12 mouse cellular contexts compared by ENCODE assay signal in the genomic region with DNA sequence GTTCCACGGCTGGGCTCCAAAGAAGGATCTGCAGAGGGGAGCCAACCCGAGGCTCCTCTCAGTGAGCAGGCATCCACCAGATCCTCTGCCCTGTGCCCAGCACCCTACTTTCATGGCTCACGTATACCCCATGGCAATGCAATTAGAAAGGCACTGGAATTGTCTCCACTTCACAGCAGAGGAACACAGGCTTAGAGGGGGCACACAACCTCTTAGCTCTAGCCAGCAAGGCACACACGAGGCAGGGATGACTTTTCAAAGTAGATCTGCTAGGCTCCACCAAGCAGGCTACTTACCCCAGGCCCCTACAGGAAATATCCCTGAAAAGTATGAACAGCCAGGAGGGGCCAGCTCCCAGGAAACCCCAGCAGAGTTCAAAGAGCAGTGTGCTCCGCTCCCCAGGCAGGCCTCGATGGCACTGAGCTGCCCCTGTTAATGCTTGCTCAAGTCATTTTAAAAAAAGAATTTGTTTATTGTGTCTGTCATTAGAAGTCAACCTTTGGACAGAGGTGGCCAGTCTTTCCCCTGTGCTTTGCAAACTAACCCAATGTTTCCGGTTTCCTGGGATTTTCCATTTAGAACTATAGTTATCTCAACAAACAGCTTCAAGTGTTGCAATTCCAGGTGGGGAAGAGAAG.
DNase-seq lines count a peak whose midpoint lies in the region; ATAC-seq and TF ChIP-seq lines count a peak whose summit lies in the region.
"Had no signal": no experiment of that assay in that cellular context is flagged by ENCODE, and none has a peak within 500 bp of the region (broad histone marks: within the 10 kb centered on the region; RNA-seq: fewer than 3 reads in every experiment).

No protein-coding gene starts in this region.

- intact Hi-C loops in heart, postnatal 25 days (cut with DNase I) = no loop called here

- TF ChIP-seq CTCF in heart, postnatal 0 days (IDR thresholded peaks at IDR 0.05; ENCODE audit: low read depth) = no peak

- peaks cover 78% of the 10 kb centered on the region for H3K4me1 ChIP-seq in heart, embryonic 16.5 days (ENCODE audit: control insufficient read depth, insufficient read depth, low read length)
- peaks cover 76% of the 10 kb centered on the region for H3K4me1 ChIP-seq in heart, postnatal 0 days (ENCODE audit: control insufficient read depth, insufficient read depth)
- H3K4me1 ChIP-seq: forebrain, embryonic 15.5 days had no signal

- ATAC-seq in heart, embryonic 16.5 days (replicated peaks; ENCODE audit: extremely low read depth, insufficient read depth, low FRiP score) = no peak
- ATAC-seq in heart, postnatal 0 days (ENCODE audit: insufficient read depth, low read depth) = no peak
- no peak for ATAC-seq in frontal cortex, adult (ENCODE audit: low TSS enrichment)
- ATAC-seq: forebrain, embryonic 15.5 days had no signal

- peaks cover 5% of the 10 kb centered on the region; the same call in 1 of the 2 replicates for H3K9me3 ChIP-seq in heart, embryonic 16.5 days (replicated peaks; ENCODE audit: control insufficient read depth, low read length)
- no peaks in the 10 kb centered on the region; the same call in 1 of the 2 replicates for H3K9me3 ChIP-seq in heart, postnatal 0 days (replicated peaks; ENCODE audit: control insufficient read depth, low read length)
- H3K9me3 ChIP-seq: embryonic facial prominence, embryonic 12.5 days; forebrain, embryonic 15.5 days had no signal

- peaks cover 28% of the 10 kb centered on the region for H3K36me3 ChIP-seq in heart, embryonic 16.5 days (ENCODE audit: control insufficient read depth, insufficient read depth)
- peaks cover 32% of the 10 kb centered on the region for H3K36me3 ChIP-seq in heart, postnatal 0 days (replicated peaks; ENCODE audit: control insufficient read depth, insufficient read depth, low read length)
- H3K36me3 ChIP-seq: forebrain, embryonic 15.5 days had no signal

- no peak for TF ChIP-seq EP300 in heart, postnatal 0 days (IDR thresholded peaks at IDR 0.05; ENCODE audit: low read depth)

- peak overlapping the region; percentile 49 for H3K27ac ChIP-seq in heart, embryonic 16.5 days (ENCODE audit: low read length)
- H3K27ac ChIP-seq in heart, postnatal 0 days (ENCODE audit: low read depth) = peak overlapping the region; percentile 9; the same call in 1 of the 2 replicates
- H3K27ac ChIP-seq: embryonic facial prominence, embryonic 12.5 days; forebrain, embryonic 15.5 days; layer of hippocampus, adult 2 months had no signal

- no peak for DNase-seq in heart, postnatal 25 days (ENCODE audit: low spot score)
- peak; percentile 31 for DNase-seq in adipocyte (ENCODE audit: low spot score)
- no peak for DNase-seq in heart, postnatal 0 days (ENCODE audit: low spot score)
- peak; percentile 60 to 84 for DNase-seq in kidney, postnatal 25 days
- no peak for DNase-seq in cerebellum, adult 11 months
- no peak for DNase-seq in embryo, embryonic 10.5 days (ENCODE audit: low spot score)
- DNase-seq: cerebellum, adult 9-11 months had no signal

- no peak overlapping the region for H3K4me2 ChIP-seq in heart, embryonic 16.5 days (ENCODE audit: low read depth, low read length)
- H3K4me2 ChIP-seq in heart, postnatal 0 days (ENCODE audit: low read depth, low read length) = no peak overlapping the region
- H3K4me2 ChIP-seq: embryonic facial prominence, embryonic 12.5 days; forebrain, embryonic 15.5 days had no signal

- H3K27me3 ChIP-seq in heart, embryonic 16.5 days (ENCODE audit: control insufficient read depth, insufficient read depth, low read length) = no peaks in the 10 kb centered on the region
- no peaks in the 10 kb centered on the region for H3K27me3 ChIP-seq in heart, postnatal 0 days (ENCODE audit: control insufficient read depth, insufficient read depth, low read length)
- H3K27me3 ChIP-seq: embryonic facial prominence, embryonic 12.5 days; forebrain, embryonic 15.5 days had no signal

- H3K9ac ChIP-seq in heart, embryonic 16.5 days (ENCODE audit: low read length) = no peak overlapping the region
- H3K9ac ChIP-seq in heart, postnatal 0 days (replicated peaks; ENCODE audit: low read depth, low read length) = no peak overlapping the region
- H3K9ac ChIP-seq: embryonic facial prominence, embryonic 12.5 days; forebrain, embryonic 15.5 days had no signal

- H3K4me3 ChIP-seq in heart, embryonic 16.5 days (ENCODE audit: low read length) = no peak overlapping the region
- no peak overlapping the region for H3K4me3 ChIP-seq in heart, postnatal 0 days (ENCODE audit: low read depth, low read length)
- H3K4me3 ChIP-seq: embryonic facial prominence, embryonic 12.5 days; forebrain, embryonic 15.5 days; layer of hippocampus, adult 2 months had no signal

- 61% methylated on average over 7 of the region's 7 CpGs for WGBS in heart, embryonic 16.5 days
- 51% methylated on average over 7 of the region's 7 CpGs for WGBS in heart, postnatal 0 days

Comparison
In these comparisons a context has a peak if more than half of its experiments do, and no peak if none do; other contexts are left out.
1. DNase-seq: peak in adipocyte (single experiment) and kidney, postnatal 25 days (2 of 2); none in heart, postnatal 25 days (single experiment), heart, postnatal 0 days (single experiment), cerebellum, adult 11 months (single experiment) and embryo, embryonic 10.5 days (single experiment).